Mouse (Mus musculus) CD4-positive, CD25-positive, alpha-beta regulatory T cell, adult 2 months (primary cell): ENCODE measurements at regions not wholly inside any gene's neighbourhood (a gene's known extent, or its start where the extent isn't known, plus 50 kb on each side); places are given as distances from the start of the nearest gene placed in this dataset.

ENCODE experiments used
- DNase-seq: peaks from one replicate; pipeline ENCODE4 v3.0.0-alpha.2; 2012; ENCODE audit warnings: low read depth, low spot score

- no peak for DNase-seq
Observed at GRCm38 (mm10) chr1:91735436-91735835, 65.8 kb upstream of the Twist2 start.

GRCm38 (mm10) chr1:91740661-91741060 is 60.6 kb upstream of the Twist2 start:
- DNase-seq, result no peak

DNA sequence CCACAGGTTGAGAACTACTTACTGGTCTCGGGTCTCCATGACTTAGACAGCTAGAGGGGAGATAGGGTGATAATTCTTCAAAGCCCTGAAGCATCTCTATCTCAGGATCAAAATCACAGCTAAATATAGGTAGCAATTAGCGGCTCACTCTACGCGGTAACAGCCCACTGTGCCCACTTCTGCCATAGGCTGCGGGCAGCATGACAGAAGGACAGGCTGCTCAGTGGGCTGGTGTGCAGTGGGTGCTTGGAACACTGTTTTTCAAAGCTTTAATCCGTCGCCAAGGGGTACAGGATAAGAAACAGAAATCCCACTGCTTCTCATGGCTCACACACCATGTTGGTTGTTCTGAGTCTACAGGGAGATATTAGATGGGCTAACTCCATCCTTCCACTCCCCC is 59.2 kb upstream of the Twist2 start:
- DNase-seq, result no peak

GRCm38 (mm10) chr1:91742914-91743313 is 58.3 kb upstream of the Twist2 start:
- DNase-seq, result no peak

- no peak for DNase-seq
Observed at GRCm38 (mm10) chr1:91744076-91744475, 57.2 kb upstream of the Twist2 start.

- DNase-seq, result no peak
Observed at GRCm38 (mm10) chr1:91744701-91745100, 56.6 kb upstream of the Twist2 start.

DNA sequence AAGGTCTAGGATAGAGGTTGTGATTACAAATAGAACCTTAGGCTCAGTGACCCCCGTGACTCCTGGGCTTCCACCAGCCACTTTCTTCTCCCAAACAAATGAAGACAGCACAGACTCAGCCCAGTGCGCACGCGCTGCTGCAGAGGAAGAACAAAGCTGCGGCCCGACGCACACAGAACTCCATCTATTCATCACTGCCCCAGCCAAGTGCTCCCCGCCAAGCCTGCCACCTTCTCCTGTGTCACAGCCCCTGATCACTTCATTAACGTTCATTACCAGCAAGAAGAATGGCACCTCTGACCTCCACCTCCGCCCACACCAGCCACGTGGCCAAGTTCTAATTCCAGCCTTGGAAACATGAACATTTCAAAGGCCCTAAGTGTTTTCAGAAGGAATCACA is 53.7 kb upstream of the Twist2 start:
- no peak for DNase-seq
